Mouse (Mus musculus) liver, adult (tissue): ENCODE results near the gene Zfp385a.

Experiments
- GATA4 ChIP-seq: IDR thresholded peaks from 2 replicates; pipeline ENCODE4 v1.6.1; 2014; ENCODE audit warnings: mild to moderate bottlenecking, low read length; ENCODE audit not compliant: insufficient replicate concordance

Gene Zfp385a

GRCm38 (mm10) chr15:103272419-103273279 is 67.2 kb downstream of the Zfp385a start, which contains the start of gene Copz1:
TSS of gene Copz1 (plus strand) at chr15:103272714.
- no peak for TF ChIP-seq GATA4

- no peak for TF ChIP-seq GATA4
These were observed 71.0 kb downstream of the Zfp385a start for GRCm38 (mm10) chr15:103268903-103269302.

GRCm38 (mm10) chr15:103264794-103265193 is 75.1 kb downstream of the Zfp385a start:
- no peak for TF ChIP-seq GATA4
